Mouse (Mus musculus): ENCODE data around the gene Saysd1. TPM values are rescaled to one million over a fixed set of nuclear protein-coding genes. Genes with fewer than 3 reads are reported as not detected.

The Saysd1 gene
- polyA plus RNA-seq, 1 experiment from 2014 or later: 12.7 TPM

DNA sequence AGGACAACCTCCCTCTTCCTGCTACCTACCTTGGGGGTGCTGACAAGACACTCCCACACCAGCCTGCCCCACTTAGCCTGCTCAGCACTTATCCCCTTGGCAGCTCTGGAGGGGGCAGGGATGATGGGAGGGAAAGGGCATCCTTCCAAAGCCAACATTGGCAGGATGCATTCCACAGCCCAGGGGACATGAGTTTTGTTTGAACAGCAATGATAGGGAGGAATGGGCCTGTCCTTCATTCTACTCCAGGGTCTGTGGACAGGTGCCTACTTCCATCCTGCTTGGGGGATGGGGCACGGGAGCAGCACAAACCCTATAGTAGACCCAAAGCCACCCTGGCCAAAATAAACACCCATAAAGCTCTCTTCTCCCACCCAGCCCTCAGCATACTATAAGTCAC lies 27.1 kb upstream of the Saysd1 start:
- Histone ChIP-seq H3K9me3 (ENCODE audit: low read depth, low read length) (no peaks in the 10 kb centered on the region), H3K9ac (no peak overlapping the region), H3K4me2 (no peak overlapping the region), H3K4me3 (ENCODE audit: low read depth, low read length) (no peak overlapping the region), H3K27ac (ENCODE audit: low read depth) (no peak overlapping the region), H3K4me1 (ENCODE audit: insufficient read depth) (peaks cover 3% of the 10 kb centered on the region), H3K27me3 (ENCODE audit: insufficient read depth, low read length) (no peaks in the 10 kb centered on the region), H3K36me3 (ENCODE audit: insufficient read depth) (no peaks in the 10 kb centered on the region)
- ATAC-seq (ENCODE audit: insufficient read depth) (peak; percentile 45; the same call in 1 of the 2 replicates), DNase-seq (peak; percentile 42)
- no peak for TF ChIP-seq CTCF (IDR thresholded peaks at IDR 0.05; ENCODE audit: low read depth)
- 50% methylated on average over 1 of the region's 1 CpGs for WGBS

DNA sequence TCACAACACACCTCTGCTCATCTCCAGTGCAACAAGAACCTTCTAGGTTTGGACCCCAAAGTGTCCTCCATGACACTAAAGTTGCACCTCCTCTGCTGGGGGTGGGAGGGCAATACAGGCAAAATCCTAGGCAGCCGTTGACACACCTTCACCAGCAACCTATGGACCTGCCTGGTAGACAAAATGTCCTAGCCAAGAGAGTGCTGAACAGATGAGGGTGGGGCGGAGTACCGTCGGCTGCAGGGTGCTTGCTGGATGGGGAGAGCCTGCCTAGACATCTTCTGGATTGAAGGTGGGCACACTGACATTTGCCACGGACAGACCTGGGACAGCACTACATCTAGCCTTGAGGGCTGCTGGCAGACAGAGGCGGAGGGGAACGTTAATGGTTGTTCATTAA lies 26.1 kb upstream of the Saysd1 start:
- no peak for TF ChIP-seq CTCF (IDR thresholded peaks at IDR 0.05; ENCODE audit: low read depth)
- Histone ChIP-seq H3K9ac (no peak overlapping the region), H3K4me2 (no peak overlapping the region), H3K27ac (ENCODE audit: low read depth) (no peak overlapping the region), H3K4me1 (ENCODE audit: insufficient read depth) (peaks cover 8% of the 10 kb centered on the region), H3K27me3 (ENCODE audit: insufficient read depth, low read length) (no peaks in the 10 kb centered on the region), H3K36me3 (ENCODE audit: insufficient read depth) (no peaks in the 10 kb centered on the region), H3K4me3 (ENCODE audit: low read depth, low read length) (no peak overlapping the region), H3K9me3 (ENCODE audit: low read depth, low read length) (no peaks in the 10 kb centered on the region)
- ATAC-seq (ENCODE audit: insufficient read depth): no peak
- 71% methylated on average over 7 of the region's 7 CpGs for WGBS
- DNase-seq: no peak

DNA sequence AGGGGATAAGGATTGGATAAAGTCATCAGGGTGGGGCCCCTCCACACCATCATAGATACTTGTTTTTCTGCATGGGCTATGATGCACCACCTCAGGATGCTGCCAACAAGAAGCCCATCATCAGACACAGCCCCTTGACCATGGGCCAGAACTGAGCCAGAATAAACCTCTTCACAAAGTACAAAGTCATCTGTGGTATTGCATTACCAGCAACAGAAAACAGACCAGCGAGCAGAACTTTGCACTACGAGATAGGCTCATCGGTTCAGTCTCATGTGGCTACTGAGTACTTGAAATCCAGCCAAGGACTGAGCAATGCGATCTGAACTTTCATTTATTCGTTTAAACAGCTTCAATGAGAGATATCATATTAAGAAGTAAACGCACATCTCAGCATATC lies 24.4 kb upstream of the Saysd1 start:
- TF ChIP-seq CTCF (IDR thresholded peaks at IDR 0.05; ENCODE audit: low read depth): no peak
- DNase-seq: peak; percentile 50
- H3K27ac ChIP-seq (ENCODE audit: low read depth): no peak overlapping the region
- 28% methylated on average over 6 of the region's 6 CpGs for WGBS
- ATAC-seq (ENCODE audit: insufficient read depth): no peak
- H3K27me3 ChIP-seq (ENCODE audit: insufficient read depth, low read length): no peaks in the 10 kb centered on the region
- H3K36me3 ChIP-seq (ENCODE audit: insufficient read depth): no peaks in the 10 kb centered on the region
- no peak overlapping the region for H3K4me3 ChIP-seq (ENCODE audit: low read depth, low read length)
- H3K9me3 ChIP-seq (ENCODE audit: low read depth, low read length): no peaks in the 10 kb centered on the region
- H3K4me1 ChIP-seq (ENCODE audit: insufficient read depth): peaks cover 8% of the 10 kb centered on the region
- no peak overlapping the region for H3K4me2 ChIP-seq
- H3K9ac ChIP-seq: no peak overlapping the region

DNA sequence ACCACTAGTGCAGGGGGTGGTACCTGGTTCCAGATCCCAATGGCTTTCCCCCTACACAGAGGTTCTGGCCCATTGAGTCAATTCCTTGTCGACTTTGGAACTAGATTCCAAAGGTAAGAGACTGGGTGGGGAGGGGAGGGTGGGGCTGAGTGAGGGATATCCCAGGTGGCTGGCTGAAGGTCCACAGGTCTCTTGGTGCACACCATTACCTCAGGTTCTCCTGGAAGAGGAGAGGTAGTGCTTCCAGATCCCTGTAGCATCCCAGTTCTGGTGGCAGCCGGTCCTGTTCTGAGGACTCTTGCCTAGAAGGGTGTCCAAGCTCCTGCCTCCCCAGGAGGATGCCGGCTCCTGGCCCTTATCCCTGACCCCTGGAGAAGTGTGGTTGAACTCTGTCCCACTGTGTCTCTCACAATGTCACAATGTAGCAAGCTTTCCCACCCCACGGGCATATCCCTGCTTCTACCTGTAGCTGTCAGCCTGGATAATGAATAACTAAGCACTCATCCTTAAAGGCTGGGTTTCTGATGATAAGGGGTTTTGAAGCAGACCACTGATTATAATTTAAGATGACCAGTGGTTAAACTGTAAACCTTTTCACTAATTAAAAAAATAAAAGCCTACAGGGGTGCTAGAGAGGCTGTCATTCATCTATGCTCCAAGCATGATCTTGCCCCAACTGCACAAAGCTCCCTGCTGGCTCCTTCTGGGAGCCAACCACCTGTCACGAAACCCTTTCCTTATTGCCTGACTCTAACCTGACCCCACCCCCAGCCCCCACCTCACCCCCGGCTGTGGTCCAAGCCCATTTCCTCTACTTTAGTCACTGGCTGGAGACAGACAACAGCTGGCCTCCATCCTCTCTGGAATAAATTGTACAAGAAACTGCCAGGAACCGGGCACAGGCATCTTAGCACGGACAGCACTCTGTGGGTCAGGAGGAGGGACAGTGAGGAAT lies 20.7 kb upstream of the Saysd1 start:
- no peak for TF ChIP-seq CTCF (IDR thresholded peaks at IDR 0.05; ENCODE audit: low read depth)
- Histone ChIP-seq H3K27ac (ENCODE audit: low read depth) (no peak overlapping the region), H3K9me3 (ENCODE audit: low read depth, low read length) (no peaks in the 10 kb centered on the region), H3K4me1 (ENCODE audit: insufficient read depth) (peaks cover 11% of the 10 kb centered on the region), H3K27me3 (ENCODE audit: insufficient read depth, low read length) (no peaks in the 10 kb centered on the region), H3K4me2 (no peak overlapping the region), H3K9ac (no peak overlapping the region), H3K36me3 (ENCODE audit: insufficient read depth) (no peaks in the 10 kb centered on the region), H3K4me3 (ENCODE audit: low read depth, low read length) (no peak overlapping the region)
- 41% methylated on average over 8 of the region's 8 CpGs for WGBS
- peak; percentile 75; the same call in 1 of the 2 replicates for ATAC-seq (ENCODE audit: insufficient read depth)
- DNase-seq: peak; percentile 70

DNA sequence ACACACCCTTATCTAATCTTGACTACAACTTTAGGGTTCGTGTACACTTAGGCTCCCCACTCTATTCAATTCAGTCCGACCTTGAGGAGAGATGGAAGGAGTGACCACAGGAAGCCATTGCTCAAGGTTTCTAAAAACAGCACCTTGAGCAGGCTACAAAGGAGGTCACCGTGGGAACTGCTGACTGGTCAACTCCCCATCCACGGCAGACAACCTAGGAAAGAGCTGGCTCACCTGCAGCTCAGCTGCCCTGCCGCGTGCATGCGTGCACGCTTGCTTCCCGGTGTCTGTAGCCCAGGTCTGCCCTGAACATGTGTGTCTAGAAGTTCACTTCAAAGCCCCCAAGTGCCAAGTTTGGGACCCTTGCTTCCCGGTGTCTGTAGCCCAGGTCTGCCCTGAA lies 19.3 kb upstream of the Saysd1 start:
- TF ChIP-seq CTCF (IDR thresholded peaks at IDR 0.05; ENCODE audit: low read depth): no peak

DNA sequence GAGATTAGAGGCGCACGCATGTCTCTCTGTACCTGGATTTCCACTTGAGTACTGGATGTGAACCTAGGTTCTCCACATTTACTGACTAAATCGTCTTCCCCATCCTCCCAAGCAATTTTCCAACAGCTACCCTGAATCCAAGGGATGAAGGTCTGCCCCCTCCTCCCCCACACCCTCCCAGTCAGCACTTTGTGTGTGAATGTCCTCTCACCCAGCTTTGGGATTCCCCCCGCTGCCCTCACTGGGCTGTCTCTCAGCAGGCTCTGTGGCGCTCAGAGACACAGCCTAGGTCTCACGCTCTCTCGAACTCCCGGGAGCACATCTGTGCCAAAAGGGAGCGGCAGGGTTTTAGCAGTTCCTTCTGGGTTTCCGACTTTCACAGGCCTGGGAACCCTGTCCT lies 17.4 kb upstream of the Saysd1 start:
- 54% methylated on average over 10 of the region's 10 CpGs for WGBS
- no peak for TF ChIP-seq CTCF (IDR thresholded peaks at IDR 0.05; ENCODE audit: low read depth)
- DNase-seq (no peak), ATAC-seq (ENCODE audit: insufficient read depth) (no peak)
- Histone ChIP-seq H3K36me3 (ENCODE audit: insufficient read depth) (no peaks in the 10 kb centered on the region), H3K9ac (no peak overlapping the region), H3K9me3 (ENCODE audit: low read depth, low read length) (no peaks in the 10 kb centered on the region), H3K27ac (ENCODE audit: low read depth) (no peak overlapping the region), H3K27me3 (ENCODE audit: insufficient read depth, low read length) (no peaks in the 10 kb centered on the region), H3K4me3 (ENCODE audit: low read depth, low read length) (no peak overlapping the region), H3K4me1 (ENCODE audit: insufficient read depth) (peaks cover 8% of the 10 kb centered on the region), H3K4me2 (no peak overlapping the region)

More for the DNA sequence above, 19.3 kb upstream of the Saysd1 start:
- Histone ChIP-seq H3K4me3 (ENCODE audit: low read depth, low read length) (no peak overlapping the region), H3K36me3 (ENCODE audit: insufficient read depth) (no peaks in the 10 kb centered on the region), H3K4me1 (ENCODE audit: insufficient read depth) (peaks cover 8% of the 10 kb centered on the region), H3K9me3 (ENCODE audit: low read depth, low read length) (no peaks in the 10 kb centered on the region), H3K4me2 (no peak overlapping the region), H3K9ac (no peak overlapping the region), H3K27me3 (ENCODE audit: insufficient read depth, low read length) (no peaks in the 10 kb centered on the region), H3K27ac (ENCODE audit: low read depth) (no peak overlapping the region)
- no peak for DNase-seq
- 77% methylated on average over 10 of the region's 10 CpGs for WGBS
- ATAC-seq (ENCODE audit: insufficient read depth): no peak

DNA sequence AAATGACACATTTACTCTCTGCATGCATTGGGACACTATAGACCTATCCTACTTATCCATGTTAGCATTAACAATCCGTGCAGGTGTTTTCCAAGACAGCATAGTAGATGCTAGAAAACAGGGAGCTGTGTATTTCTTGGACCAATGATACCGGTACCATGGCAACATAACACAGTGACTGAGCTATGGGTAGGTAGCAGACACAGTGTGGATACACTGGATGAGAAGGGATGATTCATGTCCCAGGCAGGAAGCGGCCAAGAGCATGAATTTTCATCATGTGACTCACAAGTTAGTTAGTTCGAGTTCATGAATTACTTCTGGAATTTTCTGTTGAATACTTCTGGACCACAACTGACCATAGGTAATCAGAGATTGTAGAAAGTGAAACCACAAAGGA lies 16.6 kb upstream of the Saysd1 start:
- H3K27ac ChIP-seq (ENCODE audit: low read depth): no peak overlapping the region
- DNase-seq (no peak), ATAC-seq (ENCODE audit: insufficient read depth) (no peak)
- H3K4me3 ChIP-seq (ENCODE audit: low read depth, low read length): no peak overlapping the region
- no peaks in the 10 kb centered on the region for H3K36me3 ChIP-seq (ENCODE audit: insufficient read depth)
- no peak for TF ChIP-seq CTCF (IDR thresholded peaks at IDR 0.05; ENCODE audit: low read depth)
- H3K9ac ChIP-seq: no peak overlapping the region
- no peak overlapping the region for H3K4me2 ChIP-seq
- 84% methylated on average over 4 of the region's 4 CpGs for WGBS
- peaks cover 6% of the 10 kb centered on the region for H3K4me1 ChIP-seq (ENCODE audit: insufficient read depth)
- no peaks in the 10 kb centered on the region for H3K9me3 ChIP-seq (ENCODE audit: low read depth, low read length)
- no peaks in the 10 kb centered on the region for H3K27me3 ChIP-seq (ENCODE audit: insufficient read depth, low read length)
